Mouse (Mus musculus) forebrain, postnatal 0 days (tissue): Measurements from ENCODE around the gene Samsn1. TPM values are rescaled to one million over a fixed set of nuclear protein-coding genes. Genes with fewer than 3 reads are reported as not detected.

Experiments used
- ATAC-seq: fragments of 200-750 bp; cut with Nextera tagmentation; 2 replicates; pipeline ENCODE4 v1.8.0; 2017; ENCODE audit warnings: mild to moderate bottlenecking, moderate library complexity
- DNase-seq: peaks from one replicate; pipeline ENCODE4 v3.0.0-alpha.2; 2015
- H3K27ac ChIP-seq: fragments of 300-500 bp; sonication (generic); 2 replicates; pipeline ENCODE4 v1.5.1; 2014; ENCODE audit warnings: low read depth, mild to moderate bottlenecking, antibody characterized with exemption, low read length, moderate library complexity, mixed read lengths
- H3K27me3 ChIP-seq: fragments of 300-500 bp; sonication (generic); 2 replicates; pipeline ENCODE4 v1.6.1; 2014; ENCODE audit warnings: mild to moderate bottlenecking, low read length, mixed read lengths; ENCODE audit not compliant: insufficient read depth
- H3K36me3 ChIP-seq: fragments of 300-500 bp; sonication (generic); 2 replicates; pipeline ENCODE4 v1.6.1; 2014; ENCODE audit warnings: mild to moderate bottlenecking, moderate library complexity; ENCODE audit not compliant: insufficient read depth
- H3K4me1 ChIP-seq: fragments of 300-500 bp; sonication (generic); 2 replicates; pipeline ENCODE4 v1.6.1; 2014; ENCODE audit warnings: antibody characterized with exemption; ENCODE audit not compliant: insufficient read depth
- H3K4me2 ChIP-seq: fragments of 300-500 bp; sonication (generic); 2 replicates; pipeline ENCODE4 v1.6.1; 2014; ENCODE audit warnings: low read depth, mild to moderate bottlenecking, moderate library complexity
- H3K4me3 ChIP-seq: fragments of 300-500 bp; sonication (generic); 2 replicates; pipeline ENCODE4 v1.5.1; 2014; ENCODE audit warnings: low read depth, low read length, mixed read lengths
- H3K9ac ChIP-seq: fragments of 300-500 bp; sonication (generic); 2 replicates; pipeline ENCODE4 v1.6.1; 2014; ENCODE audit warnings: mild to moderate bottlenecking
- H3K9me3 ChIP-seq: fragments of 300-500 bp; sonication (generic); 2 replicates; pipeline ENCODE4 v1.6.1; 2016; ENCODE audit warnings: low read length
- CTCF ChIP-seq: sonication (generic); IDR thresholded peaks from 2 replicates; pipeline ENCODE4 v1.5.1; 2016; ENCODE audit warnings: antibody characterized with exemption, control low read depth, low read depth
- WGBS: fragments of 180-500 bp; shearing (Covaris S2); extraction: QIAGEN DNeasy Blood & Tissue Kit; methylation state at CpG from one replicate; pipeline ENCODE4 v1.1.7; 2014; 5-methylcytosine and 5-hydroxymethylcytosine counted together
- polyA plus RNA-seq: library from polyadenylated mRNA; unstranded; fragments of >200 nt; fragmentation: Nextera tagmentation; extraction: Ambion mirVana; gene quantifications from 2 replicates; pipeline ENCODE4 v1.2.1, GENCODE M21; 2015
- total RNA-seq: library from RNA; depleted of rRNA; stranded (reverse); fragments of >200 nt; gene quantifications from 2 replicates; pipeline ENCODE4 v1.2.3, GENCODE M21; 2014

Samsn1 gene
- total and polyA plus RNA-seq, 2 experiments from 2014 or later: 0.90 to 1.4 TPM

DNA sequence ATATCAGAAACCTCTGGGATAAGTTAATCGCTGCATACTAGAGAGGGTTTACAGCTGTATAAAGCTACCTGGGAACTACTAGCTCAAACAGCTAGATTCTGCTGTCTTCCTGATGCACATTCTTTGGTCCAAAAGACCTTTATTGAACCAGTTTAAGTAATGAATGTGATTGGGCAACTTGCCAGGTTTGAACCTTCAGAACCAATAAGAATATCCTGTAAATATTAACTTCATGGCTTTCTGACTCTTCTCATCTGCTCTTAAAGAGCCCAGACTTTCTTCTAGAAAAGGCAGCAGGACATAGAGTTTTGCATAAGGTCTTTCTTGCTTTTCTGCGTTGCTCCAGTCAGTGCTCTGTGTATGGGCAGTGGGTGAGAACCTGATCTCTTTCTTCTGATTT lies 165.7 kb downstream of the Samsn1 start:
- 86% methylated on average over 2 of the region's 2 CpGs for WGBS
- no peak for TF ChIP-seq CTCF
- Histone ChIP-seq H3K9ac (no peak overlapping the region), H3K4me3 (no peak overlapping the region), H3K27ac (no peak overlapping the region), H3K36me3 (no peaks in the 10 kb centered on the region), H3K9me3 (no peaks in the 10 kb centered on the region), H3K4me1 (no peaks in the 10 kb centered on the region), H3K4me2 (no peak overlapping the region), H3K27me3 (no peaks in the 10 kb centered on the region)
- no peak for DNase-seq
- no peak for ATAC-seq

DNA sequence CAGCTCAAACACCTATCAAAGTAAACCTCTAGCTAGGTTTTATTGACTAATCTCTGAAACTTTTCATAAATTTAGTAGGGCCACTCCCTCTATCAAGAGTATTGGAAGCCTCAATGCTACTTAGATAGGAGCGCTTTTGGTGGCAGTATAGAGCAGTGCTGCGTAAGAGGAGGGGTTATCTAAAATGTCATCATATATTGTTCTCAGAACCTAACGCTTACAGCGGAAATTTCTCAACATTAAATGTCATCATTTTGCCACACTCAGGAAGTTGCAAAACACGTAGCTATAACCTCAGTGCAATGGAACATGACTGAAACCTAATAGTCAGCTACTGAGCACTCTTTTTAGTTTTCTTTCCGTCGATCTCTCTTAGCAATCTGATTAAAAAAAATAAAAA lies 166.7 kb downstream of the Samsn1 start:
- no peak for ATAC-seq
- Histone ChIP-seq H3K9me3 (no peaks in the 10 kb centered on the region), H3K36me3 (no peaks in the 10 kb centered on the region), H3K4me2 (no peak overlapping the region), H3K27ac (no peak overlapping the region), H3K4me3 (no peak overlapping the region), H3K9ac (no peak overlapping the region), H3K27me3 (no peaks in the 10 kb centered on the region), H3K4me1 (no peaks in the 10 kb centered on the region)
- DNase-seq: no peak
- WGBS: 93% methylated on average over 7 of the region's 7 CpGs
- no peak for TF ChIP-seq CTCF

DNA sequence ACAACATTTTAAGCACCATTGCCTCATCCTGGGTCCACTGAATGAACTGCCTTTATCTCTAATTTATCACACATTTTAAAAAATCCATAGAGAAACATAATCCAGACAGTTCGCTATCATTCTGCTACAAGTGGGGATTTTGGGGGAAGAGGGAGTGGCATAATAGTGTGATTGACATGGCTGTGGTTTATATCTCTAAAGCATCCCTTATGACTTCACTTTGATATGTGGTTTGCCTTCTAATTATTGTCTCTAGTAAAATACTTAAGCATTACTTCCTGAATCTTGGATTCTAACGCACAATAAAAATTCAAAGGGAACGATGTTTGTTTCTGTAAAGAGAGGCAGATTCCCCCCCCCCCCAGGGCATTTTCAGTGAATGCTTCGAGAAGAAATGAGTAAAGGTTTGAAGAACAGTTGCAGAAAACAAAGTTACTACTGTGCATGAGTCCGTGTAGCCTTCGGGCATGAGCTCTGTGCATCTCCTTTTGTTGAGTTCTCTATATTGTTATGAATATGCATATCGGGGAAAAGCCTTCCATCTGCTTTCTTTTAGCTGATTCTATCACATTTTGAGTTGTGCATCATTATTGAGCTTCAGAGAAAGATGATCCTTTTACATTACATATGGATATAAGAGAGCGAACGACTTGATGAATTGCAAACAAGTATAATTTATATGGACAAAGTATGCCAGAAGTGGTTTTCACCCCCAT lies 168.4 kb downstream of the Samsn1 start:
- 66% methylated on average over 9 of the region's 9 CpGs for WGBS
- Histone ChIP-seq H3K27me3 (no peaks in the 10 kb centered on the region), H3K4me3 (no peak overlapping the region), H3K27ac (no peak overlapping the region), H3K4me1 (no peaks in the 10 kb centered on the region), H3K9ac (no peak overlapping the region), H3K36me3 (no peaks in the 10 kb centered on the region), H3K9me3 (no peaks in the 10 kb centered on the region), H3K4me2 (no peak overlapping the region)
- TF ChIP-seq CTCF: no peak
- ATAC-seq (peak; percentile 72), DNase-seq (peak; percentile 35)

- no peak overlapping the region for H3K4me3 ChIP-seq
- 70% methylated on average over 2 of the region's 2 CpGs for WGBS
- no peaks in the 10 kb centered on the region for H3K9me3 ChIP-seq
These were observed 169.6 kb downstream of the Samsn1 start for GRCm38 (mm10) chr16:75852485-75852884.

GRCm38 (mm10) chr16:75849039-75849438 lies 173.0 kb downstream of the Samsn1 start:
- H3K27me3 ChIP-seq: no peaks in the 10 kb centered on the region
- 95% methylated on average over 6 of the region's 6 CpGs for WGBS
- no peak overlapping the region for H3K9ac ChIP-seq
- H3K4me1 ChIP-seq: no peaks in the 10 kb centered on the region
- H3K4me3 ChIP-seq: no peak overlapping the region
- ATAC-seq (no peak), DNase-seq (no peak)
- no peak overlapping the region for H3K4me2 ChIP-seq
- no peaks in the 10 kb centered on the region for H3K9me3 ChIP-seq
- no peak overlapping the region for H3K27ac ChIP-seq
- no peaks in the 10 kb centered on the region for H3K36me3 ChIP-seq
- no peak for TF ChIP-seq CTCF

More at GRCm38 (mm10) chr16:75852485-75852884, 169.6 kb downstream of the Samsn1 start:
- H3K27me3 ChIP-seq: no peaks in the 10 kb centered on the region
- H3K27ac ChIP-seq: no peak overlapping the region
- ATAC-seq (no peak), DNase-seq (no peak)
- H3K4me1 ChIP-seq: no peaks in the 10 kb centered on the region
- H3K9ac ChIP-seq: no peak overlapping the region
- no peaks in the 10 kb centered on the region for H3K36me3 ChIP-seq
- no peak overlapping the region for H3K4me2 ChIP-seq
- TF ChIP-seq CTCF: no peak

DNA sequence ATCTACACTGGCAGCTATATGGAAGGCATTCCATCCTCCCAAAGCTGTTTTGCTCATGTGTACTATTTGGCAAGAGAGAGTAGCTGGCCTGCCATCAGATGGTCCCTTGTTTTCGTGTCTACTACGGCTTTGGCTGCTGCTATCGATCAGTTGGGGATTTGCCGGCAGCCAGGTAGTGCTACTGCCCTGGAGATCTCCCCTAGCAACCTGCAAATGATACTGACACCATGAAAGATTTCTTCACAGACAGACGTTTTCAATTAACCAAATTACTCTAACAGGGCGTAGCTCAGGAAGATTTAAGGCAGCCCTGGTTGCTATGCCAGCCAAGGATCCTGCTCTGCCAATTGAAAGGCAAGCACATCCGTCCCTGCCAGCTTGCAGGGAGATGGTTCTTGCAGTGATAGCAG lies 178.4 kb downstream of the Samsn1 start:
- peak; percentile 87 for ATAC-seq
- DNase-seq: peak; percentile 71
- H3K27ac ChIP-seq: peak overlapping the region; percentile 52
- TF ChIP-seq CTCF: no peak
- H3K36me3 ChIP-seq: no peaks in the 10 kb centered on the region
- H3K9ac ChIP-seq: no peak overlapping the region
- 0 out of 2 replicates have a peak, but pooled peaks cover 3% of the 10 kb centered on the region for H3K4me1 ChIP-seq
- 28% methylated on average over 7 of the region's 7 CpGs for WGBS
- no peaks in the 10 kb centered on the region for H3K27me3 ChIP-seq
- 0 out of 2 replicates have a peak overlapping the region, but pooled peaks have one; percentile 8 for H3K4me2 ChIP-seq
- H3K4me3 ChIP-seq: no peak overlapping the region
- no peaks in the 10 kb centered on the region for H3K9me3 ChIP-seq

GRCm38 (mm10) chr16:75843031-75843430 lies 179.1 kb downstream of the Samsn1 start:
- H3K27me3 ChIP-seq: no peaks in the 10 kb centered on the region
- H3K4me1 ChIP-seq: 0 out of 2 replicates have a peak, but pooled peaks cover 3% of the 10 kb centered on the region
- ATAC-seq (no peak), DNase-seq (no peak)
- no peak for TF ChIP-seq CTCF
- no peaks in the 10 kb centered on the region for H3K36me3 ChIP-seq
- no peak overlapping the region for H3K4me3 ChIP-seq
- no peaks in the 10 kb centered on the region for H3K9me3 ChIP-seq
- 92% methylated on average over 9 of the region's 9 CpGs for WGBS
- no peak overlapping the region for H3K9ac ChIP-seq
- no peak overlapping the region for H3K4me2 ChIP-seq
- 0 out of 2 replicates have a peak overlapping the region, but pooled peaks have one; percentile 52 for H3K27ac ChIP-seq
